Mouse (Mus musculus): ENCODE measurements around the gene Gm4707. TPM values are rescaled to one million over a fixed set of nuclear protein-coding genes. Genes with fewer than 3 reads are reported as not detected.

The Gm4707 gene
- polyA plus RNA-seq, 1 experiment from 2014 or later: 4.8 TPM

GRCm38 (mm10) chr17:71417008-71417407, 42.7 kb downstream of the Gm4707 start:
- Histone ChIP-seq H3K36me3 (ENCODE audit: control insufficient read depth, insufficient read depth, low read length) (peaks cover 38% of the 10 kb centered on the region), H3K4me1 (ENCODE audit: control insufficient read depth, insufficient read depth, low read length) (no peaks in the 10 kb centered on the region)
- WGBS: 89% methylated on average over 1 of the region's 1 CpGs

More at GRCm38 (mm10) chr17:71417008-71417407, 42.7 kb downstream of the Gm4707 start:
- no peak overlapping the region for H3K9ac ChIP-seq (ENCODE audit: low read depth, low read length)
- no peak overlapping the region for H3K4me3 ChIP-seq (ENCODE audit: low read length)
- ATAC-seq (ENCODE audit: low FRiP score, low TSS enrichment): no peak
- no peaks in the 10 kb centered on the region for H3K27me3 ChIP-seq (ENCODE audit: control insufficient read depth, insufficient read depth, low read length)
- no peak overlapping the region for H3K27ac ChIP-seq (ENCODE audit: low read depth, low read length)
- peaks cover 7% of the 10 kb centered on the region; the same call in 1 of the 2 replicates for H3K9me3 ChIP-seq (ENCODE audit: control insufficient read depth, low read length)
- H3K4me2 ChIP-seq (replicated peaks; ENCODE audit: low read depth, low read length): no peak overlapping the region

Other genes starting within 250 kb of the Gm4707 start
- 2.0 and 2.7 TPM in 2 replicates for gene Emilin2, start 147.9 kb downstream of the Gm4707 start, polyA plus RNA-seq (2014; fragmentation: Nextera tagmentation; extraction: Ambion mirVana)
- 116 and 118 TPM in 2 replicates for gene Smchd1, start 15.4 kb upstream of the Gm4707 start, polyA plus RNA-seq (2014; fragmentation: Nextera tagmentation; extraction: Ambion mirVana)
- gene Ndc80, start 66.9 kb upstream of the Gm4707 start, polyA plus RNA-seq (2014; fragmentation: Nextera tagmentation; extraction: Ambion mirVana): 56.6 and 57.1 TPM in 2 replicates
- gene Spdya, start 92.1 kb upstream of the Gm4707 start, polyA plus RNA-seq (2014; fragmentation: Nextera tagmentation; extraction: Ambion mirVana): 0.66 and 1.5 TPM in 2 replicates
- 75.7 and 121 TPM in 2 replicates for gene Wdr43, start 156.0 kb upstream of the Gm4707 start, polyA plus RNA-seq (2014; fragmentation: Nextera tagmentation; extraction: Ambion mirVana)
- 0.27 and 0.32 TPM in 2 replicates for gene Togaram2, start 213.3 kb upstream of the Gm4707 start, polyA plus RNA-seq (2014; fragmentation: Nextera tagmentation; extraction: Ambion mirVana)